Mouse (Mus musculus) gastrocnemius, postnatal 36 days (tissue): Measurements from ENCODE around the gene Dcp1b. TPM values are rescaled to one million over a fixed set of nuclear protein-coding genes. Genes with fewer than 3 reads are reported as not detected.

Source experiments
- DNase-seq, 2 experiments: peaks; one replicate each; pipeline ENCODE4 v3.0.0; 2022
- intact Hi-C: fragments of 180-260 bp; cut with DNase I; formaldehyde crosslinking; loops from one replicate; pipeline ENCODE4 v1.15.1; 2025
- total RNA-seq, 2 experiments: library from RNA; stranded (reverse); gene quantifications; 2 replicates each; pipeline ENCODE4 v1.2.3; 2021

The Dcp1b gene
- total RNA-seq, 2 experiments from 2014 or later = 3.1 to 4.0 TPM

DNA sequence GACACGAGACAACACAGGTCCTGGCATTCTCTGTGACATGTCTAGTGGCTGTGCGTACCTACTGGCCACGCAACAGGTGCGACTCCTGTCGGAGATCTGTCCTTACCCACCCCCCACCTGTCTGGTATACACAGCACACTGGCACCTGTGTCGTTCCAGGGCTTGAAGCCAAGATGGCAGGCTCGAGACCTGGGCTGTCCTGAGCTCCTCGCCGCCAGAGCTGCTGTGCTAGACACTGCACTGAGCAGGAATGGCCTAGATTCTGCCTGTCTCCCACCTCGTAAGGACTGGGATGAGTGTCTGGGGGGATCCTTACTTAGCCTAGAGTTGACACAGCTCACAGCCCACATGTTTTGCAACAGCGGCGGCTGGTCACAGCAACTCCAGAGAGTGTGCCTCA lies 50.2 kb downstream of the Dcp1b start:
- no peak for DNase-seq
- intact Hi-C loops = no loop called here

- DNase-seq = no peak
- intact Hi-C loops = no loop called here
Observed at GRCm38 (mm10) chr6:119225731-119226130, 50.7 kb downstream of the Dcp1b start.

- intact Hi-C loops = loop anchor here (1.0 kb wide), 1 partner anchor 15 kb away; no protein-coding TSS in a partner anchor
- no peak for DNase-seq
Observed at GRCm38 (mm10) chr6:119227001-119227400, 51.9 kb downstream of the Dcp1b start.

DNA sequence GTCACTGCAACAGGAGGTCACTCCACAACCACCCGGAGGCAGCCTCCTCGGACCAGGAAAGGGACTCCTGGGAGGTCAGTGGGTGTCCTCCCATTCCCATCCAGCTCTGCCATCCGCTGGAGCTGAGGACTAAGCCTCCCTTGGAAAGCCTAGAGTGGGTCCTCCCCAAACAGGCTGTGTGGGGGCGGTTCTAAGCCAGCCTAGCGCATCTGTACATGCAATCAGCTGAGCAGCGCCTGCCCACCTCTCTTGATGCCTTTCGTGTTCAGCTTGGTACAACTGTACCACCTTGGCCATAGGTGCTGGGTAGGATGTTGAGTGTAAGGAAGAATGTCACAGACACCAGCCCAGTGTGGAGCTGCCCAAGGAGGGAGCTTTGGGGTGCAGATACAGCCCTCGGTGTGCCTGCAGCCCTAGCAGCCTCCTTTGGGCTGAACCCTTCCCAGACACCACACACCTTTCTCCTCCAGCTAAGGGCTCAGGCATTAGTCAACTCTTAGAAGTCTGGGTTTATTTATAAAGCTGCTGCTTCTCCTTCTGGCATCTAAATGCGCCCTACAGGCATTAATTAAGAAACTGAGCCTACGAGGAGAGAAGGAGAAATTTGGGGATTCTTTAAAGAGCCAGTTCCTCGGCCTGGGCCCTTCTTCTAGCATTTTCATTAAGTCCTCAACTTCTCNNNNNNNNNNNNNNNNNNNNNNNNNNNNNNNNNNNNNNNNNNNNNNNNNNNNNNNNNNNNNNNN lies 54.0 kb downstream of the Dcp1b start:
- DNase-seq = no peak
- intact Hi-C loops = no loop called here

GRCm38 (mm10) chr6:119233066-119233465 lies 58.0 kb downstream of the Dcp1b start:
- no peak for DNase-seq

DNA sequence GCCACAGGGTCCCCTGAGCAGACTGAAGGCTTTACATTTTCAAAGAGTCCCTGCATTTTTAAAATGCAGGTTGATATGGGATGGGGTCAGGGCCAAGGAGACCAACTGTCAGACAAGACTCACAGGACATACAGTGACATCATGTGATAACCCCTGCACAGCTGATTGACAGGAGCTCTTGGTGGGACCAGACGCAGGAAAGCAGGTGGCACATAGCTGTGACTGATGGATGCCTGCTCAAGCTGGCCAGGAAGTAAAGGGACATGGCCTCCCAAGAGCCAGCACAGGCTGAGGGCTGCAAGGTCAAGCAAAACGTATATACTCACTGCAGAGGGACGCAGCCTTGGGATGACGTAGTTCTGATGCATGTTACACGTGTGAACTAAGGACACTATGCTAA lies 60.4 kb downstream of the Dcp1b start:
- intact Hi-C loops = no loop called here
- DNase-seq = no peak

More at GRCm38 (mm10) chr6:119233066-119233465, 58.0 kb downstream of the Dcp1b start:
- intact Hi-C loops = loop anchor here (2.0 kb wide), 1 partner anchor 68 kb away; no protein-coding TSS in a partner anchor

DNA sequence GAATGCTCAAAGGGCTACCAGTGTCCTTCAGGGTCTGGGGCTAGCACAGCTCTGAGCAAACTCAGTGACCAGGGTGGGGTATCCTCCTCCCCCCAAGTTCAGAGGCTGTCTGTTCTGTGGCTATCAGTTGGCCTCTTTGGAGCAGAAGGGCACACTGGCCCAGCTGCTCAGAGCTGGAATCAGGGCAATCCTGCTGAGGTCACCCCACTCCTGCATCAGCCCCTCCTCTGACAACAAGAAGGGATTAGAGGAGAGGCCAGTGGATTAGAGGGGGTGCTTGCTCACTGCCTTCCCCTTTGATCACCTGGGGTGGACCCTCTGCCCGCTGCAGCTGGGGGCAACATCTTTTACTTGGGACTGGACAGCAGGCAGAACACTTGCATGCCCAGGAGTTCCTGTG lies 61.2 kb downstream of the Dcp1b start, which contains the start of gene Cacna2d4:
Cacna2d4 (plus strand) TSS at position 286 of the 400 bp plus-strand sequence.
- intact Hi-C loops = no loop called here
- no peak for DNase-seq

DNA sequence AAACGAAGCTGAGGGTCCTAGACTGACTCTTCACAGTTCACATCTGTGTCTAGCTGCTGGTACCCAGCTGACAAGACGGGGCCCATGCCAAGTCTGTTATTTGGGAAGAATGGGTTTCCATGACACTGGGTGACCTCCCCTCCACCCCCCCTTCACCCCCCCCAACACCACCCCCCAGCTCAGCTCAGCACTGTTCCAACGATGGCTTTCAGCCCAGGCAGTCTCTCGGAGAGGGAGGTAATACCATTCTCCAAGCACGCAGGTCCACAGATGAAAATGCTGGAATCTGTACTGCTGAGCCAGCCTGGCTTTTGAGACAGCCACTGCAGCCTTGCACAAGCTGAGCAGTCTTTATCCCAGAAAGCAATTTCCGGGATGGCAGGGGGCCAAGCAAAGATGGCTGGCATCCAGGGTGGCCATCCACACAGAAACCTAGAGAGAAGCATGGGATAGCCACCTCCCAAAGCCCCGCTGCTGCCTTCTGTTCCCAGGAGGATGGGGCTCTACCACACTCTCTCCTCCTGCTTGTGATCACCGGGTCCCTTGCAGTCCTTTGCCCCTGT lies 62.5 kb downstream of the Dcp1b start:
- intact Hi-C loops = no loop called here
- no peak for DNase-seq

- no peak for DNase-seq
- intact Hi-C loops = no loop called here
Observed at GRCm38 (mm10) chr6:119239341-119240005, 64.4 kb downstream of the Dcp1b start.

DNA sequence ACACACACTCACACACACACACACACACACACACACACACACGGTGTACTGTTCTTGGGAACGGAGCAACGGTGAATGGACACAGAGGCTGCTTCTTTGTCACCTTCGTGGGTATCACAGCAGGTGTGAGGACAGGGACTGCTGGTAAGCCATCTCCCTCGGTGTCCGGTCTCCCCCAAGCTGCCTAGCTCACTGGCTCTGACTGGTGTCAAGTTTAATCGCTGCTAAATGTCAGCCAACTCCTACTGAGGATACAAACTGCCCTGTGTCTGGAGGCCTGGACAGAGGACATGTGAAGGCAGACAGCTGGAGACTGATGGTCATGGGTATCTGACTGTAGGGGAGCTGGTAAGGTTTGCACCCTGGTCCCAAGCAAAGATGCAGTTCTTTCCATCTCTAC lies 65.2 kb downstream of the Dcp1b start:
- intact Hi-C loops = no loop called here
- DNase-seq = no peak

GRCm38 (mm10) chr6:119240871-119241705 lies 66.0 kb downstream of the Dcp1b start:
- no peak for DNase-seq
- intact Hi-C loops = no loop called here

GRCm38 (mm10) chr6:119246082-119246481 lies 71.0 kb downstream of the Dcp1b start:
- intact Hi-C loops = no loop called here
- no peak for DNase-seq

- DNase-seq = no peak
- intact Hi-C loops = no loop called here
Observed at GRCm38 (mm10) chr6:119248578-119248977, 73.5 kb downstream of the Dcp1b start.

GRCm38 (mm10) chr6:119249726-119250125 lies 74.7 kb downstream of the Dcp1b start:
- intact Hi-C loops = no loop called here
- no peak for DNase-seq

- intact Hi-C loops = no loop called here
- no peak for DNase-seq
Observed at GRCm38 (mm10) chr6:119251704-119252103, 76.7 kb downstream of the Dcp1b start.

Other genes with a start within 250 kb of the Dcp1b start
- gene Cacna1c, start 21.2 kb downstream of the Dcp1b start, total RNA-seq = 1 to 10 TPM; 1.5 to 2.3 TPM
- 1 to 10 TPM in 1 of 2 experiments, under 1 TPM in 1; 0.87 to 3.1 TPM for gene Cacna2d4, start 61.3 kb downstream of the Dcp1b start, total RNA-seq
- gene Lrtm2, start 155.5 kb downstream of the Dcp1b start, total RNA-seq = under 1 TPM; 0.31 to 0.47 TPM
- 10 to 100 TPM; 73.0 to 80.6 TPM for gene Adipor2, start 242.5 kb downstream of the Dcp1b start, total RNA-seq